Mouse (Mus musculus): ENCODE results near the gene Uts2. TPM values are rescaled to one million over a fixed set of nuclear protein-coding genes. Genes with fewer than 3 reads are reported as not detected.

The Uts2 gene
- polyA plus RNA-seq, 1 experiment from 2014 or later = not detected

Other genes with a start within 250 kb of the Uts2 start
- 26.2 and 27.7 TPM in 2 replicates for gene Errfi1, start 143.2 kb upstream of the Uts2 start, polyA plus RNA-seq (2014; fragmentation: Nextera tagmentation; extraction: Ambion mirVana)
- gene Park7, start 82.7 kb upstream of the Uts2 start, polyA plus RNA-seq (2014; fragmentation: Nextera tagmentation; extraction: Ambion mirVana) = 526 and 535 TPM in 2 replicates
- 0.21 and 0.26 TPM in 2 replicates for gene Tnfrsf9, start 82.5 kb upstream of the Uts2 start, polyA plus RNA-seq (2014; fragmentation: Nextera tagmentation; extraction: Ambion mirVana)
- 7.7 and 8.0 TPM in 2 replicates for gene Per3, start 47.6 kb downstream of the Uts2 start, polyA plus RNA-seq (2014; fragmentation: Nextera tagmentation; extraction: Ambion mirVana)
- gene Vamp3, start 60.9 kb downstream of the Uts2 start, polyA plus RNA-seq (2014; fragmentation: Nextera tagmentation; extraction: Ambion mirVana) = 71.0 and 74.6 TPM in 2 replicates
- gene Gm13090, start 92.5 kb downstream of the Uts2 start, polyA plus RNA-seq (2014; fragmentation: Nextera tagmentation; extraction: Ambion mirVana) = not detected in 2 replicates